Mouse (Mus musculus) cerebellum, postnatal 4 days (tissue): ENCODE results near the gene Hinfp.
"Not testable (repeated sequence)": the region's sequence is repeated elsewhere in the genome, so short reads cannot be mapped to it uniquely, and the experiment has no call there.

Experiments used
- DNase-seq, 2 experiments: peaks; one replicate each; pipeline ENCODE4 v3.0.0; 2022; ENCODE audit warnings: low spot score in 2 of 2, mixed read lengths in 1 of 2

Gene Hinfp

GRCm38 (mm10) chr9:44332918-44333638, 27.6 kb upstream of the Hinfp start:
- DNase-seq, result no peak

DNA sequence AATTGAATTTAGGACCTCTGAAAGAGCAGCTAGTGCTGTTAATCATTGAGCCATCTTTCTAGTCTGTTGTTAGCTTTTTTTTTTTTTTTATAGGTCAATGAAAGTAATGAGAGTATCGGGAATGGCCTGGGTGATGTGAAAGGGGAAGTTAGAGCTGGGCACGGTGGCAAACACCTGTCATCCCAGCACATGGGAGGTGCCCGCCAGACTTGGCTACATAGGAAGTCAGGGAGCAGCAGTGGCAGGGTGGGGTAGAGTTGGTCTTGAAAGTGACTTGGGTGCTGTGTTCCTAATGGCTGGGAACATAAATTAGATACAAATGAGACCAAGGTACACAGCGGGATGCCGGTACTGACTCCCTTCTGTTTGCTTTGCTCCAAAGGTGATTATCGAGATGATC, 25.3 kb upstream of the Hinfp start:
- DNase-seq, result no peak

GRCm38 (mm10) chr9:44327926-44328325, 22.5 kb upstream of the Hinfp start:
- no peak for DNase-seq

DNA sequence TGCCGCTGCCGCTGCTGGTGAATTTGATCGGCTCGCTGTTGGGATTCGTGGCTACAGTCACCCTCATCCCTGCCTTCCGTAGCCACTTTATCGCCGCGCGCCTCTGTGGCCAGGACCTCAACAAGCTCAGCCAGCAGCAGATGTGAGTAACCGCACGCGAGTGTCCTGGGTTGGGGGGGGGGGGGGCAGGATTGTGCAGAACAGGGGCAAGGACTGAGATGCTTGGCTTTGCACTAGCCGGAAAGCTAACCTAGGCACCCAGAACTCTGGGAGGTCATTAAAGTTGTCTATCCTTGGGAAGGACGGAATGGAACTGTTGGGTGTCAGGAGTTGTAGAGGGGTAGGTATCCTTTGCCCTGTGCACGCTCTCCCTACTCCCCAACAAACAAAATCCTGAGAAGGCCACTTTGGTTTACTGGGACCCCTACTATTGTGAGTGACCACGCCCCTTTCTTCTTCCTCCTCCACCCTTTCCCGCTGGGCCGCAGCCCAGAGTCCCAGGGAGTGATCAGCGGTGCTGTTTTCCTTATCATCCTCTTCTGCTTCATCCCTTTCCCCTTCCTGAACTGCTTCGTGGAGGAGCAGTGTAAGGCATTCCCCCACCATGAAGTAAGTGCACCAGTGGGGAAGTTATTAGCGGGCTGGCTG, 21.7 kb upstream of the Hinfp start:
- DNase-seq, result no peak

GRCm38 (mm10) chr9:44326371-44327063, 21.0 kb upstream of the Hinfp start:
- DNase-seq, result peak; percentile 46 to 74

DNA sequence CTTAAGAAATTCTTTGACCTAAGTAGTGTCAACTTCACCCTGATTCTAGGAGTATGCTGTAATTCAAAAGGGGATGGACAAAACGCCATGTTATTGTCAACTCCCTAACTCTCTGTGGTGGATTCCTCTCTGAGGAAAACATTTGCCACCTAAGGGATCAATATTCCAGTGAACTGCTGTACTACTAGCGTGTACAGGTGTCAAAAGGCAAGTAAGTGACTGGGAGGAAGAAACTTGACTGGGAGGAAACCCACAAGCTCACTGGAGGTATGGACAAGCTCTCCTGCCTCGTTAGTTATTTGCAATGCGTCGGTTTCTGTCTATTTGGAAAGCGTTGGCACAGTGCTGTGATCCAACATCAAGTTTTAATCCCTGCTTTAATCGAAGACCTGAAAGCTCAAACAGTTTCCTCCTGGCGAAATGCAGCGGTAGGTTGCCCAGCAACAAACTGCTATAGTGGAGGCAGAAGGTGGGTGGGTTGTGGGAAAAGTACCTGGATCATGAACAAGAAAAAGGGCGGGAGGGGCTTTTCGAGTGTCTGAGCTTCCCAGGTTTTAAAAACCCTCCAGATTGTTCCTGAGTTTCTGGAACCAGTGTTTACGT, 20.4 kb upstream of the Hinfp start, which contains the start of gene Dpagt1:
TSS of gene Dpagt1 (plus strand) at position 252 of the 603 bp plus-strand sequence.
- no peak for DNase-seq

- not testable (repeated sequence) for DNase-seq
These were observed 19.7 kb upstream of the Hinfp start for GRCm38 (mm10) chr9:44325032-44325767.

DNA sequence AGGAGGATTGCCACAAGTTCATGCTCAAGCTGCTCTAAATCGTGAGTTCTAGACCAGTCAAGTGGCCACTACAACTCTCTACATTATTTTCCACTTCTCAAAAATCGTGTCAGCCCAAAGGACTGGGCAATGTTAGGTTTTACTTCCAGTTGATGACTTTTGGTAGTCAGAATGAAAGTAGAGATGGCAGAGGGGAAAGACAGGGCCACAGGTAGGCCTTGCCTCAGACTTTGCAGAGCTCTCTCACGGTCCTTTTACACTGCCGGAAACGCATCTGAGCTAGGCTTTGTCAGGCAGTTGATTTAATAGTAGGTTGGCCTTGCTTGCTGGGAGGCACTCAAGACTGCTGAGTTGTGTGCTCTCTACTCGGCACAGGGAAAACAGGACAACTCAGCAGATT, 18.7 kb upstream of the Hinfp start:
- no peak for DNase-seq

- DNase-seq, result not testable (repeated sequence)
These were observed 18.2 kb upstream of the Hinfp start for GRCm38 (mm10) chr9:44323656-44324055.

GRCm38 (mm10) chr9:44320799-44321133, 15.3 kb upstream of the Hinfp start:
- DNase-seq, result no peak

DNA sequence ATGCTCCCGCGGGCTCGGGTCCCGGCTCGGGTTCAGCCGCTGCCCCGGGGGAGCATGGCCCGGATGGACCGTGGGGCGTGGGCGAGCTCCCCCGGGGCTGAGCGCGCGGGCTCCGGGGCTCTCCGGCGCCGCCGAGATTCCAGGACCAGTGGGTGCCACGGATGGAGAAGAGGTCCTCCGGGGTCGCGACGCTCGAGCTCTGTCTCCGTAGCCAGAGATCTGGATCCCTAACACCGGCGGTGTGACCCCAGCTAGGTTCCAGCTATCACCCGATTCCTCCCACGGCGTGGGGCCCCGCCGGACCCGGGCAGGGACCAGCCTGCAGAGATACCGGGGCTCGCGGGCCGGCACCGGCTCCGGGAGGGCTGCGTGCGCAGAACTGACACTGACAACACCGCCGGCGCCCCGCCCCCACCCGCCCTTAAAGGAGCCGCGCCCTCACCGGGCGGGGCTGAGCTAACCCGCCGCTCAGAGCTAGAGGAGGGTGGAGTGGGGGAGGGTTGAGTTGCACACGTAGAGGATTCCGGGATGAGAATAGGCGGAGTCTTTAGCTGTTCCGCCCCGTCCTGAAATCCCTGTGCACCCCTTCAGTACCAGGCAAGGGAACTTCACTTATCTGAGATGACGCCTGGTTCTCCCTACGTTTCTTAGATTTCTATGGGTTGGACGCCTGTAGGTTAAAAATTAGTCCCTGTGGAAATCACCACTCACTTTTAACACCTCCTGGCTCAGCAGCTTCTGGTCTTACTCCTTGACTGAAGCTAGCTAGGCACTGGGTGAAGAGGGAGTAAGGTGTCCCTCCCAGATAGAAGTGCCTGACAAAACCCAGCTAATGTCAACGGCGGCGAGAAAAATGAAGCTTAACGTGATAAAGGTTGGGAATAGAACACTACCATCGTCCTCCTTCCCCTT, 14.7 kb upstream of the Hinfp start, which contains the start of gene C2cd2l:
TSS of gene C2cd2l (minus strand) at position 399 of the 912 bp plus-strand sequence.
- DNase-seq, result peak; percentile 58 to 85

GRCm38 (mm10) chr9:44319105-44319886, 13.8 kb upstream of the Hinfp start:
- DNase-seq, result peak; percentile 26 to 28

- no peak for DNase-seq
These were observed 13.3 kb upstream of the Hinfp start for GRCm38 (mm10) chr9:44318826-44319095.

DNA sequence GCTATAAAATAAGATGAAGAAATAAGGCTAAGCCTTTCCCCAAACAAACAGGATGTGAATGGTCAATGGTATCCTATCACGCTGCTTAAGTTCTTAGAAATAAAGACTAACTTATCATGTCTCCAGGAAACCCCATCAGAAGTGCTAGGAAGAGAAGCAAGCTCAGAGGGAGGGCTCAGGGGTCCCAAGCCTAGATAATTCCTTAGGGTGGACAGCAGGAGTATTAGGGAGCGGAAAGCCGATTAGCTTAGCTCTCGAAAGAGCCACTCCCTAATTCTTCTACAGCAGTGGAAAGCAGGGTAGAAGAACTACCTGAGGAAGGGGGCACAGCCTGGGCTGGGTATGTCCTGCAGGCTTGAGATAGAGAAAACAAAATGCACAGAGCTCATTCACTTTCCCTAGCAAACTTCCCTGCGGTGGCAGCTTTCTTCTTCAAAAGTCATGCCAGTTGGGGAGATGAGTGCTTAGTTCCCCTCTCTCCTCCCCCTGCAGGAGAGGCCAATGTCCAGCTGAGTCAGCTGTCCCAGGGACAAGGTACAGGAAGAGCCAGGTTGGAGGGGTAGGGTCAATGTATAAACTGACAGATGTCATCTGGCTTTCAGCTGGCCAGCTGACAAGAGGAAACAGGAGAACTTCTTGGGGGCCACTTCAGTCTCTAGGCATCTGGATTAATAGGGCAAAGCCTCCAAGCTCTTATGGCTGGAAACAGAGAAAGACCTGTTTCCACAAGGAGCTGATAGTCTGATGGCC, 12.8 kb upstream of the Hinfp start:
- DNase-seq, result no peak

- DNase-seq, result no peak
These were observed 12.0 kb upstream of the Hinfp start for GRCm38 (mm10) chr9:44317452-44317851.

DNA sequence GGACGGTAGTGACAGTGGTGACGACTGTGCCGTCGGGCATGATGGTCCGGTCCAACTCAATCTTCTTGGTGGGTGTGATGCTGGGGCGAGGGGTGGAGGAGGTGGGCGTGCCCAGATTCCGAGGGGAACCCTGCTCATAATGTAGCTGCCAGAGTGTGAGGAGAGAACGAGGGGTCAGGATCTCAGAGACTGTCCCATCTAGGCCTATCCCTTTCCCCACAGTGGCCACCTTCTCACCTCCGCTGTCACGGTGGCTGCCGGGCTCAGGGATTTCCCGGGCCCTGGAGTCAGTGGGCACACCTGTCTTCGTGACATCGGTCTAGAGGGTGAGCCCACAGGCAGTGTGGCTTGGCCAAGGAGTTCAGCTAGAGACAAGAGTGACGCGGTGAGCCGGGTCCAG, 9.4 kb upstream of the Hinfp start:
- no peak for DNase-seq

- DNase-seq, result no peak
These were observed 8.7 kb upstream of the Hinfp start for GRCm38 (mm10) chr9:44314257-44314547.

DNA sequence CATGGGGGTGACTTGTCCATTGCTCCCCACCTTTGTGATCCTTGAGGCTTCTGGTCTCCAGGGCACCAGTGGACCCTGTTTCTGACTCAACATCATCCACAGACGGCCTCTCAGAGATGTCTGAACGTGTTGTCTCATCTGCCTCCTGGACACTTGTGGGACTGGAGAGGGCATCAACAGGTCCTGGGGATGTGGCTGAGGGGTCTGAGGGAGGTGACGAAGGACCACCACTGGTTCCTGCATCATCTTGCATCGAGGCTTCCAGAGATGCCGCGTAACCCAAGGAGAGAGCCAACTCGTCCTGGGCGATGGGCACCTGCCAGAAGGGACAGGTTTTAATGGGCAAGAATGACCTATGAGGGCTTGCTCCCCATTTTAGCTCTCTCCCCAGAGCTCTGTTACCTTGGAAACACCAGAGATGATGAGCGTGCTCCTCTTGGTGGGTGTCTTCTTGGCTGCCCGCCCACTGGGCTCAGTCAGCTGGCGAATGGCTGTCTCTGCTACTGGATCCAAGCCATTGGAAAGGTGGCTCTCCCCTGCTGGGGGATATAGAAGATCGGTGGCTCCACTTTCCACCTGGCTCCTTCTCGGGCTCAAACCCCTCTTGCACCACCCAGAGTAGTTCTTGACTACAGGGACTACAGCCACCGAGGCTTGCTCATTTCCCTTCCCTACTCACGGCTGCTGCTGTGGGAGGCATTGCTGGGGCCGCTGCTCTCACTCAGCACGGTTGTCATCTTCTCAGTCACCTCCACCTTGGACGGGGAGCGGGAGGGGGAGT, 8.2 kb upstream of the Hinfp start:
- DNase-seq, result peak in 1 of 2 experiments; percentile 43
